In genomic region chrX:110815549-110815930, GRCm38 (mm10) we compare ENCODE assay signal across 9 mouse cellular contexts. TPM values are rescaled to one million over a fixed set of nuclear protein-coding genes. Genes with fewer than 3 reads are reported as not detected.
DNase-seq lines count a peak whose midpoint lies in the region; ATAC-seq and TF ChIP-seq lines count a peak whose summit lies in the region.
"Had no signal": no experiment of that assay in that cellular context is flagged by ENCODE, and none has a peak within 500 bp of the region (broad histone marks: within the 10 kb centered on the region; RNA-seq: fewer than 3 reads in every experiment).

No protein-coding gene starts in this region.

- DNase-seq in heart, postnatal 10 days: no peak
- peak; percentile 19 for DNase-seq in embryo, embryonic 10 days (ENCODE audit: low spot score)
- DNase-seq in liver, postnatal 0 days: no peak
- DNase-seq in adrenal gland, postnatal 36 days: no peak
- no peak for DNase-seq in spleen, adult 12 weeks (ENCODE audit: low spot score)
- DNase-seq in thymus, adult 2 months: no peak

- H3K27me3 ChIP-seq in heart, embryonic 16.5 days (ENCODE audit: control insufficient read depth, insufficient read depth, low read length): peaks cover 32% of the 10 kb centered on the region
- no peaks in the 10 kb centered on the region for H3K27me3 ChIP-seq in forebrain, embryonic 16.5 days (replicated peaks; ENCODE audit: control insufficient read depth, insufficient read depth, low read length)
- H3K27me3 ChIP-seq in liver, postnatal 0 days (ENCODE audit: insufficient read depth, low read length): peaks cover 23% of the 10 kb centered on the region
- no peaks in the 10 kb centered on the region for H3K27me3 ChIP-seq in thymus, adult 2 months (ENCODE audit: control insufficient read depth, insufficient read depth, low read length)

- H3K9ac ChIP-seq in heart, embryonic 16.5 days (ENCODE audit: low read length): no peak overlapping the region
- H3K9ac ChIP-seq in forebrain, embryonic 16.5 days (replicated peaks; ENCODE audit: low read depth, low read length): peak overlapping the region; percentile 56
- H3K9ac ChIP-seq in liver, postnatal 0 days (replicated peaks): no peak overlapping the region

- H3K27ac ChIP-seq in heart, embryonic 16.5 days (ENCODE audit: low read length): no peak overlapping the region
- H3K27ac ChIP-seq in forebrain, embryonic 16.5 days (ENCODE audit: low read length): peak overlapping the region; percentile 69
- no peak overlapping the region for H3K27ac ChIP-seq in liver, postnatal 0 days (ENCODE audit: low read depth)
- no peak overlapping the region for H3K27ac ChIP-seq in thymus, adult 2 months (ENCODE audit: control insufficient read depth, insufficient read depth, low read length)

- intact Hi-C loops in heart, postnatal 10 days (cut with DNase I): no loop called here

- H3K4me3 ChIP-seq in heart, embryonic 16.5 days (ENCODE audit: low read length): peak overlapping the region; percentile 49
- peak overlapping the region; percentile 48 for H3K4me3 ChIP-seq in forebrain, embryonic 16.5 days (replicated peaks; ENCODE audit: low read length)
- H3K4me3 ChIP-seq in liver, postnatal 0 days (ENCODE audit: low read depth, low read length): no peak overlapping the region
- H3K4me3 ChIP-seq in thymus, adult 2 months (ENCODE audit: control insufficient read depth, insufficient read depth, low read length): no peak overlapping the region

- H3K36me3 ChIP-seq in heart, embryonic 16.5 days (ENCODE audit: control insufficient read depth, insufficient read depth): no peaks in the 10 kb centered on the region
- no peaks in the 10 kb centered on the region for H3K36me3 ChIP-seq in forebrain, embryonic 16.5 days (ENCODE audit: control insufficient read depth, insufficient read depth)
- H3K36me3 ChIP-seq in liver, postnatal 0 days (replicated peaks; ENCODE audit: insufficient read depth, low read length): no peaks in the 10 kb centered on the region
- H3K36me3 ChIP-seq in thymus, adult 2 months (ENCODE audit: control insufficient read depth, insufficient read depth, low read length): no peaks in the 10 kb centered on the region

- H3K4me1 ChIP-seq in heart, embryonic 16.5 days (ENCODE audit: control insufficient read depth, insufficient read depth, low read length): no peaks in the 10 kb centered on the region
- 0 out of 2 replicates have a peak, but pooled peaks cover 7% of the 10 kb centered on the region for H3K4me1 ChIP-seq in forebrain, embryonic 16.5 days (replicated peaks; ENCODE audit: control insufficient read depth, insufficient read depth, low read length)
- no peaks in the 10 kb centered on the region for H3K4me1 ChIP-seq in liver, postnatal 0 days (ENCODE audit: insufficient read depth)
- H3K4me1 ChIP-seq in thymus, adult 2 months (replicated peaks; ENCODE audit: control insufficient read depth, insufficient read depth, low read length): no peaks in the 10 kb centered on the region

- WGBS in heart, embryonic 16.5 days: 5% methylated on average over 7 of the region's 18 CpGs
- 38% methylated on average over 18 of the region's 18 CpGs for WGBS in forebrain, embryonic 16.5 days
- 24% methylated on average over 18 of the region's 18 CpGs for WGBS in liver, postnatal 0 days (ENCODE audit: insufficient replicate concordance)
- WGBS in thymus, adult 2 months: 4% methylated on average over 15 of the region's 18 CpGs

- H3K9me3 ChIP-seq in heart, embryonic 16.5 days (replicated peaks; ENCODE audit: control insufficient read depth, low read length): no peaks in the 10 kb centered on the region
- H3K9me3 ChIP-seq in forebrain, embryonic 16.5 days (ENCODE audit: control insufficient read depth, low read length): no peaks in the 10 kb centered on the region
- H3K9me3 ChIP-seq in liver, postnatal 0 days (ENCODE audit: low read length): no peaks in the 10 kb centered on the region

- no peak for TF ChIP-seq EP300 in liver, postnatal 0 days (IDR thresholded peaks at IDR 0.05; ENCODE audit: low read depth)

- no peak for TF ChIP-seq CTCF in liver, postnatal 0 days (IDR thresholded peaks at IDR 0.05; ENCODE audit: low read depth)
- no peak for TF ChIP-seq CTCF in thymus, adult 2 months (IDR thresholded peaks at IDR 0.05; ENCODE audit: borderline replicate concordance, control insufficient read depth, extremely low read depth, insufficient read depth, low read length, poor library complexity)

- peak overlapping the region; percentile 70 for H3K4me2 ChIP-seq in heart, embryonic 16.5 days (ENCODE audit: low read depth, low read length)
- H3K4me2 ChIP-seq in forebrain, embryonic 16.5 days (ENCODE audit: low read length): peak overlapping the region; percentile 57
- peak overlapping the region; percentile 6; the same call in 1 of the 2 replicates for H3K4me2 ChIP-seq in liver, postnatal 0 days (ENCODE audit: low read depth, low read length)

- TF ChIP-seq POLR2A in thymus, adult 2 months (IDR thresholded peaks at IDR 0.05; ENCODE audit: control insufficient read depth, extremely low read depth, insufficient read depth, low read length, poor library complexity): no peak

- ATAC-seq in heart, embryonic 16.5 days (replicated peaks; ENCODE audit: extremely low read depth, insufficient read depth, low FRiP score): no peak
- ATAC-seq in forebrain, embryonic 16.5 days: no peak
- no peak for ATAC-seq in liver, postnatal 0 days

RNA-seq across cellular contexts. Expression of gene Pou3f4, which starts 1.5 kb away (rescaled TPM):
- polyA plus RNA-seq in heart, embryonic 16.5 days (2015; fragmentation: Nextera tagmentation; extraction: Ambion mirVana): 0.09 TPM in 1 of 2 replicates, not detected in the other
- total RNA-seq in heart, postnatal 10 days (2021): not detected
- 9.7 and 10.4 TPM in 2 replicates for polyA plus RNA-seq in forebrain, embryonic 16.5 days (2015; fragmentation: Nextera tagmentation; extraction: Ambion mirVana)
- polyA plus RNA-seq in liver, postnatal 0 days (2015; fragmentation: Nextera tagmentation; extraction: Ambion mirVana): not detected in 2 replicates
- not detected for total RNA-seq in adrenal gland, postnatal 36 days (2021)
- polyA plus RNA-seq in thymus, adult 2 months (2012; rRNA removed): not detected in 2 replicates
- polyA plus RNA-seq: large intestine, adult 2 months had no signal

Comparison
In these comparisons a context has a peak if more than half of its experiments do, and no peak if none do; other contexts are left out.
1. H3K4me2 ChIP-seq: peak in every context shown above with its lines; median percentile 70 in heart, embryonic 16.5 days; 57 in forebrain, embryonic 16.5 days; 6 in liver, postnatal 0 days.
2. H3K4me3 ChIP-seq: peak in heart, embryonic 16.5 days (single experiment) and forebrain, embryonic 16.5 days (single experiment); none in liver, postnatal 0 days (single experiment) and thymus, adult 2 months (single experiment).